Mouse (Mus musculus): ENCODE measurements around the gene Oas3. TPM values are rescaled to one million over a fixed set of nuclear protein-coding genes. Genes with fewer than 3 reads are reported as not detected.

Gene Oas3
- polyA plus RNA-seq, 1 experiment from 2014 or later = not detected

GRCm38 (mm10) chr5:120711827-120712226, 65.6 kb downstream of the Oas3 start, which contains the start of gene Dtx1:
Gene Dtx1, minus strand, starts transcription at chr5:120711927.
- Histone ChIP-seq H3K27ac (replicated peaks) (peak within 1 kb of the TSS; percentile 74), H3K4me1 (peaks cover 22% of the 10 kb centered on the region), H3K27me3 (replicated peaks; ENCODE audit: low read depth, poor library complexity, severe bottlenecking) (peaks cover 96% of the 10 kb centered on the region), H3K36me3 (replicated peaks) (no peaks in the 10 kb centered on the region), H3K4me3 (peak within 1 kb of the TSS; percentile 61), H3K9me3 (no peaks in the 10 kb centered on the region)
- WGBS = 28% methylated on average over 3 of the region's 3 CpGs
- DNase-seq (ENCODE audit: low spot score) = no peak

GRCm38 (mm10) chr5:120711416-120711815, 66.0 kb downstream of the Oas3 start:
- 2% methylated on average over 39 of the region's 43 CpGs for WGBS
- H3K36me3 ChIP-seq (replicated peaks) = no peaks in the 10 kb centered on the region
- H3K4me1 ChIP-seq = peaks cover 25% of the 10 kb centered on the region
- peak overlapping the region; percentile 61 for H3K4me3 ChIP-seq
- peak overlapping the region; percentile 74; the same call in 1 of the 2 replicates for H3K27ac ChIP-seq (replicated peaks)
- peak; percentile 51 for DNase-seq (ENCODE audit: low spot score)
- H3K27me3 ChIP-seq (replicated peaks; ENCODE audit: low read depth, poor library complexity, severe bottlenecking) = peaks cover 98% of the 10 kb centered on the region
- no peaks in the 10 kb centered on the region for H3K9me3 ChIP-seq

GRCm38 (mm10) chr5:120710826-120711248, 66.6 kb downstream of the Oas3 start:
- Histone ChIP-seq H3K27ac (replicated peaks) (peak overlapping the region; percentile 74), H3K4me1 (peaks cover 31% of the 10 kb centered on the region), H3K9me3 (no peaks in the 10 kb centered on the region), H3K27me3 (replicated peaks; ENCODE audit: low read depth, poor library complexity, severe bottlenecking) (peaks cover 98% of the 10 kb centered on the region), H3K36me3 (replicated peaks) (no peaks in the 10 kb centered on the region), H3K4me3 (peak overlapping the region; percentile 61)
- WGBS = 2% methylated on average over 34 of the region's 34 CpGs
- DNase-seq (ENCODE audit: low spot score) = no peak

GRCm38 (mm10) chr5:120710161-120710825, 67.2 kb downstream of the Oas3 start:
- peak overlapping the region; percentile 74 for H3K27ac ChIP-seq (replicated peaks)
- WGBS = 4% methylated on average over 40 of the region's 40 CpGs
- peaks cover 98% of the 10 kb centered on the region for H3K27me3 ChIP-seq (replicated peaks; ENCODE audit: low read depth, poor library complexity, severe bottlenecking)
- H3K36me3 ChIP-seq (replicated peaks) = no peaks in the 10 kb centered on the region
- H3K9me3 ChIP-seq = no peaks in the 10 kb centered on the region
- peak overlapping the region; percentile 61 for H3K4me3 ChIP-seq
- peaks cover 34% of the 10 kb centered on the region for H3K4me1 ChIP-seq
- DNase-seq (ENCODE audit: low spot score) = peak; percentile 55

- Histone ChIP-seq H3K27ac (replicated peaks) (peak overlapping the region; percentile 63), H3K27me3 (replicated peaks; ENCODE audit: low read depth, poor library complexity, severe bottlenecking) (peaks cover 95% of the 10 kb centered on the region)
- DNase-seq (ENCODE audit: low spot score) = no peak
Measured at GRCm38 (mm10) chr5:120706976-120707375, 70.5 kb downstream of the Oas3 start.

GRCm38 (mm10) chr5:120706541-120706940, 70.9 kb downstream of the Oas3 start:
- Histone ChIP-seq H3K36me3 (replicated peaks) (no peaks in the 10 kb centered on the region), H3K27ac (replicated peaks) (peak overlapping the region; percentile 63), H3K9me3 (no peaks in the 10 kb centered on the region), H3K27me3 (replicated peaks; ENCODE audit: low read depth, poor library complexity, severe bottlenecking) (peaks cover 95% of the 10 kb centered on the region), H3K4me1 (peaks cover 43% of the 10 kb centered on the region), H3K4me3 (peak overlapping the region; percentile 50)
- 2% methylated on average over 16 of the region's 16 CpGs for WGBS
- DNase-seq (ENCODE audit: low spot score) = peak; percentile 78

More at GRCm38 (mm10) chr5:120706976-120707375, 70.5 kb downstream of the Oas3 start:
- Histone ChIP-seq H3K36me3 (replicated peaks) (no peaks in the 10 kb centered on the region), H3K9me3 (no peaks in the 10 kb centered on the region), H3K4me3 (peak overlapping the region; percentile 50), H3K4me1 (peaks cover 44% of the 10 kb centered on the region)
- WGBS = 35% methylated on average over 13 of the region's 13 CpGs

- Histone ChIP-seq H3K27ac (replicated peaks) (no peak overlapping the region), H3K9me3 (no peaks in the 10 kb centered on the region), H3K27me3 (replicated peaks; ENCODE audit: low read depth, poor library complexity, severe bottlenecking) (peaks cover 95% of the 10 kb centered on the region), H3K4me3 (no peak overlapping the region), H3K4me1 (peaks cover 25% of the 10 kb centered on the region), H3K36me3 (replicated peaks) (no peaks in the 10 kb centered on the region)
- WGBS = 53% methylated on average over 6 of the region's 6 CpGs
- no peak for DNase-seq (ENCODE audit: low spot score)
Measured at GRCm38 (mm10) chr5:120704421-120704820, 73.0 kb downstream of the Oas3 start.

- peaks cover 95% of the 10 kb centered on the region for H3K27me3 ChIP-seq (replicated peaks; ENCODE audit: low read depth, poor library complexity, severe bottlenecking)
- no peak for DNase-seq (ENCODE audit: low spot score)
- no peaks in the 10 kb centered on the region for H3K9me3 ChIP-seq
- WGBS = 80% methylated on average over 3 of the region's 3 CpGs
- H3K27ac ChIP-seq (replicated peaks) = no peak overlapping the region
- no peak overlapping the region for H3K4me3 ChIP-seq
- no peaks in the 10 kb centered on the region for H3K36me3 ChIP-seq (replicated peaks)
- peaks cover 32% of the 10 kb centered on the region for H3K4me1 ChIP-seq
Measured at GRCm38 (mm10) chr5:120703660-120704059, 73.8 kb downstream of the Oas3 start.

Other genes starting within 250 kb of the Oas3 start
- 11.9 and 12.3 TPM in 2 replicates for gene Tpcn1, start 189.0 kb downstream of the Oas3 start, polyA plus RNA-seq (2016; fragmentation: Nextera tagmentation; extraction: Ambion mirVana)
- gene Iqcd, start 188.6 kb downstream of the Oas3 start, polyA plus RNA-seq (2016; fragmentation: Nextera tagmentation; extraction: Ambion mirVana) = 0.65 and 0.81 TPM in 2 replicates
- gene Rita1, start 165.1 kb downstream of the Oas3 start, polyA plus RNA-seq (2016; fragmentation: Nextera tagmentation; extraction: Ambion mirVana) = 19.4 and 20.1 TPM in 2 replicates
- 62.3 and 64.3 TPM in 2 replicates for gene Ddx54, start 164.9 kb downstream of the Oas3 start, polyA plus RNA-seq (2016; fragmentation: Nextera tagmentation; extraction: Ambion mirVana)
- gene Cfap73, start 143.4 kb downstream of the Oas3 start, polyA plus RNA-seq (2016; fragmentation: Nextera tagmentation; extraction: Ambion mirVana) = 0.27 TPM in 1 of 2 replicates, not detected in the other
- gene Rasal1, start 128.8 kb downstream of the Oas3 start, polyA plus RNA-seq (2016; fragmentation: Nextera tagmentation; extraction: Ambion mirVana) = 0.07 and 0.14 TPM in 2 replicates
- gene Dtx1, start 65.7 kb downstream of the Oas3 start, polyA plus RNA-seq (2016; fragmentation: Nextera tagmentation; extraction: Ambion mirVana) = 1.8 and 2.2 TPM in 2 replicates
- gene Oas2, start 27.8 kb downstream of the Oas3 start, polyA plus RNA-seq (2016; fragmentation: Nextera tagmentation; extraction: Ambion mirVana) = 0.06 and 0.10 TPM in 2 replicates
- not detected in 2 replicates for gene Oas1e, start 17.9 kb upstream of the Oas3 start, polyA plus RNA-seq (2016; fragmentation: Nextera tagmentation; extraction: Ambion mirVana)
- 0.14 and 0.49 TPM in 2 replicates for gene Oas1c, start 34.9 kb upstream of the Oas3 start, polyA plus RNA-seq (2016; fragmentation: Nextera tagmentation; extraction: Ambion mirVana)
- gene Oas1f, start 69.7 kb upstream of the Oas3 start, polyA plus RNA-seq (2016; fragmentation: Nextera tagmentation; extraction: Ambion mirVana) = not detected in 2 replicates
- gene Oas1h, start 83.8 kb upstream of the Oas3 start, polyA plus RNA-seq (2016; fragmentation: Nextera tagmentation; extraction: Ambion mirVana) = not detected in 2 replicates
- gene Oas1g, start 110.0 kb upstream of the Oas3 start, polyA plus RNA-seq (2016; fragmentation: Nextera tagmentation; extraction: Ambion mirVana) = not detected in 2 replicates
- gene Oas1a, start 129.9 kb upstream of the Oas3 start, polyA plus RNA-seq (2016; fragmentation: Nextera tagmentation; extraction: Ambion mirVana) = 0.30 and 0.59 TPM in 2 replicates
- not detected in 2 replicates for gene Oas1d, start 136.9 kb upstream of the Oas3 start, polyA plus RNA-seq (2016; fragmentation: Nextera tagmentation; extraction: Ambion mirVana)
- gene Rph3a, start 232.4 kb upstream of the Oas3 start, polyA plus RNA-seq (2016; fragmentation: Nextera tagmentation; extraction: Ambion mirVana) = 0.14 and 0.20 TPM in 2 replicates